Mouse (Mus musculus): Measurements from ENCODE around the gene Slc17a9.

DNA sequence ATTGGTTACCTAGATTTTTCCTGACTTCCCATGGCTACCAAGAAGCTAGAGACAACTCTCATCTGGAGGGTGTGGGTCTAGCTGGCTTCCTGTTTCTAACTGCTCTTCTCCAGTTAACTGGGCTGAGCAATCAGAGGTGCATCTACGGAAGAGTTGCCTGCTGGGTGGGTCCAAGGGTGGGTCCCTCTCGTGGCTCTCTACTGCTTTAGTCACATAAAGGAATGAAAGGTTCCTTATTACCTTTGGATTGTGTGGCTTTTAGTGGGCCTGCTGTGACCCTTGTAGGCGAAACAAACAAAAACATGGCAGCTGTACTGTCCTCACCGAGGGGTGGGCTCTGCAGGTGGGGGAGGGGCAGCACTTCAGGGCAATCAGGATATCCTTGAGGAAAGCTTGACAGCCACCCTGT, 2.6 kb downstream of the Slc17a9 start:
- TF ChIP-seq CTCF (IDR thresholded peaks at IDR 0.05) (no peak), POLR2A (IDR thresholded peaks at IDR 0.05; ENCODE audit: insufficient read depth, low read depth, low read length) (no peak)
